Mouse (Mus musculus): ENCODE data around the gene Capn11. TPM values are rescaled to one million over a fixed set of nuclear protein-coding genes. Genes with fewer than 3 reads are reported as not detected.

Capn11 gene
- polyA plus RNA-seq, 1 experiment from 2014 or later = 0.92 TPM

GRCm38 (mm10) chr17:45593479-45593878, 65.6 kb downstream of the Capn11 start:
- Histone ChIP-seq H3K27me3 (peaks cover 37% of the 10 kb centered on the region), H3K4me3 (replicated peaks) (no peak overlapping the region), H3K4me1 (replicated peaks) (peaks cover 49% of the 10 kb centered on the region)

GRCm38 (mm10) chr17:45592606-45593431, 66.3 kb downstream of the Capn11 start:
- no peak overlapping the region for H3K4me2 ChIP-seq (replicated peaks)
- H3K4me3 ChIP-seq (replicated peaks) = no peak overlapping the region
- no peaks in the 10 kb centered on the region for H3K9me3 ChIP-seq
- 50% methylated on average over 8 of the region's 8 CpGs for WGBS
- H3K27ac ChIP-seq = no peak overlapping the region
- H3K36me3 ChIP-seq = no peaks in the 10 kb centered on the region
- H3K9ac ChIP-seq (replicated peaks) = peak overlapping the region; percentile 44
- H3K27me3 ChIP-seq = peaks cover 34% of the 10 kb centered on the region
- no peak for ATAC-seq
- peaks cover 49% of the 10 kb centered on the region for H3K4me1 ChIP-seq (replicated peaks)

More at GRCm38 (mm10) chr17:45593479-45593878, 65.6 kb downstream of the Capn11 start:
- H3K4me2 ChIP-seq (replicated peaks) = peak overlapping the region; percentile 0; the same call in 1 of the 2 replicates
- H3K27ac ChIP-seq = no peak overlapping the region
- 24% methylated on average over 8 of the region's 8 CpGs for WGBS
- no peaks in the 10 kb centered on the region for H3K9me3 ChIP-seq
- H3K9ac ChIP-seq (replicated peaks) = no peak overlapping the region
- ATAC-seq = no peak
- no peaks in the 10 kb centered on the region for H3K36me3 ChIP-seq

GRCm38 (mm10) chr17:45591701-45592605, 67.2 kb downstream of the Capn11 start:
- Histone ChIP-seq H3K9ac (replicated peaks) (peak overlapping the region; percentile 44; the same call in 1 of the 2 replicates), H3K4me3 (replicated peaks) (no peak overlapping the region), H3K4me2 (replicated peaks) (no peak overlapping the region), H3K4me1 (replicated peaks) (peaks cover 45% of the 10 kb centered on the region), H3K27me3 (peaks cover 34% of the 10 kb centered on the region), H3K9me3 (no peaks in the 10 kb centered on the region), H3K36me3 (no peaks in the 10 kb centered on the region), H3K27ac (no peak overlapping the region)
- ATAC-seq = no peak
- 54% methylated on average over 16 of the region's 16 CpGs for WGBS

- H3K27me3 ChIP-seq = peaks cover 30% of the 10 kb centered on the region
- H3K4me1 ChIP-seq (replicated peaks) = peaks cover 38% of the 10 kb centered on the region
- H3K4me3 ChIP-seq (replicated peaks) = no peak overlapping the region
- H3K9ac ChIP-seq (replicated peaks) = no peak overlapping the region
- H3K27ac ChIP-seq = no peak overlapping the region
- H3K9me3 ChIP-seq = no peaks in the 10 kb centered on the region; the same call in 1 of the 2 replicates
- no peaks in the 10 kb centered on the region; the same call in 1 of the 2 replicates for H3K36me3 ChIP-seq
- 85% methylated on average over 6 of the region's 6 CpGs for WGBS
- H3K4me2 ChIP-seq (replicated peaks) = no peak overlapping the region
- no peak for ATAC-seq
These were observed 68.7 kb downstream of the Capn11 start for GRCm38 (mm10) chr17:45590410-45590809.

- H3K4me3 ChIP-seq (replicated peaks) = no peak overlapping the region
- ATAC-seq = no peak
- H3K4me2 ChIP-seq (replicated peaks) = no peak overlapping the region
- no peaks in the 10 kb centered on the region; the same call in 1 of the 2 replicates for H3K9me3 ChIP-seq
- no peak overlapping the region for H3K9ac ChIP-seq (replicated peaks)
- 95% methylated on average over 8 of the region's 8 CpGs for WGBS
- no peak overlapping the region for H3K27ac ChIP-seq
- peaks cover 38% of the 10 kb centered on the region for H3K4me1 ChIP-seq (replicated peaks)
- H3K27me3 ChIP-seq = peaks cover 25% of the 10 kb centered on the region
- H3K36me3 ChIP-seq = no peaks in the 10 kb centered on the region; the same call in 1 of the 2 replicates
These were observed 69.3 kb downstream of the Capn11 start for GRCm38 (mm10) chr17:45589844-45590243.

- H3K9me3 ChIP-seq = no peaks in the 10 kb centered on the region; the same call in 1 of the 2 replicates
- no peak overlapping the region for H3K4me2 ChIP-seq (replicated peaks)
- H3K4me3 ChIP-seq (replicated peaks) = no peak overlapping the region
- H3K27me3 ChIP-seq = peaks cover 19% of the 10 kb centered on the region
- no peak overlapping the region for H3K27ac ChIP-seq
- no peak for ATAC-seq
- no peaks in the 10 kb centered on the region; the same call in 1 of the 2 replicates for H3K36me3 ChIP-seq
- peaks cover 38% of the 10 kb centered on the region for H3K4me1 ChIP-seq (replicated peaks)
- H3K9ac ChIP-seq (replicated peaks) = no peak overlapping the region
- WGBS = 97% methylated on average over 7 of the region's 7 CpGs
These were observed 69.9 kb downstream of the Capn11 start for GRCm38 (mm10) chr17:45589236-45589635.

- H3K4me2 ChIP-seq (replicated peaks) = no peak overlapping the region
- H3K27ac ChIP-seq = no peak overlapping the region
- ATAC-seq = no peak
- H3K36me3 ChIP-seq = no peaks in the 10 kb centered on the region; the same call in 1 of the 2 replicates
- H3K4me1 ChIP-seq (replicated peaks) = peaks cover 37% of the 10 kb centered on the region
- H3K27me3 ChIP-seq = peaks cover 11% of the 10 kb centered on the region
- H3K9me3 ChIP-seq = no peaks in the 10 kb centered on the region; the same call in 1 of the 2 replicates
- WGBS = 96% methylated on average over 7 of the region's 7 CpGs
- H3K9ac ChIP-seq (replicated peaks) = no peak overlapping the region
- no peak overlapping the region for H3K4me3 ChIP-seq (replicated peaks)
These were observed 70.8 kb downstream of the Capn11 start for GRCm38 (mm10) chr17:45588370-45588769.

- no peaks in the 10 kb centered on the region for H3K27me3 ChIP-seq
- no peaks in the 10 kb centered on the region; the same call in 1 of the 2 replicates for H3K9me3 ChIP-seq
- ATAC-seq = no peak
- H3K9ac ChIP-seq (replicated peaks) = no peak overlapping the region
- no peak overlapping the region for H3K4me3 ChIP-seq (replicated peaks)
- H3K36me3 ChIP-seq = no peaks in the 10 kb centered on the region; the same call in 1 of the 2 replicates
- no peak overlapping the region for H3K27ac ChIP-seq
- 97% methylated on average over 3 of the region's 3 CpGs for WGBS
- no peak overlapping the region for H3K4me2 ChIP-seq (replicated peaks)
- peaks cover 21% of the 10 kb centered on the region for H3K4me1 ChIP-seq (replicated peaks)
These were observed 72.7 kb downstream of the Capn11 start for GRCm38 (mm10) chr17:45586449-45586837.

- Histone ChIP-seq H3K9ac (replicated peaks) (no peak overlapping the region), H3K4me3 (replicated peaks) (no peak overlapping the region), H3K27ac (peak overlapping the region; percentile 35; the same call in 1 of the 2 replicates), H3K9me3 (no peaks in the 10 kb centered on the region; the same call in 1 of the 2 replicates), H3K4me2 (replicated peaks) (no peak overlapping the region), H3K36me3 (no peaks in the 10 kb centered on the region; the same call in 1 of the 2 replicates), H3K4me1 (replicated peaks) (peaks cover 21% of the 10 kb centered on the region), H3K27me3 (no peaks in the 10 kb centered on the region)
- 64% methylated on average over 23 of the region's 23 CpGs for WGBS
- ATAC-seq = no peak
These were observed 73.2 kb downstream of the Capn11 start for GRCm38 (mm10) chr17:45585725-45586448.

GRCm38 (mm10) chr17:45584939-45585678, 74.0 kb downstream of the Capn11 start:
- Histone ChIP-seq H3K9me3 (no peaks in the 10 kb centered on the region; the same call in 1 of the 2 replicates), H3K27me3 (no peaks in the 10 kb centered on the region), H3K36me3 (no peaks in the 10 kb centered on the region; the same call in 1 of the 2 replicates), H3K27ac (peak overlapping the region; percentile 71), H3K4me3 (replicated peaks) (no peak overlapping the region), H3K4me2 (replicated peaks) (no peak overlapping the region), H3K9ac (replicated peaks) (peak overlapping the region; percentile 41; the same call in 1 of the 2 replicates), H3K4me1 (replicated peaks) (peaks cover 21% of the 10 kb centered on the region)
- 15% methylated on average over 14 of the region's 14 CpGs for WGBS
- ATAC-seq = peak; percentile 62
